Mouse (Mus musculus) thymus, postnatal 10 days (tissue): ENCODE results near the gene Usf3.

Experiments used
- DNase-seq, 2 experiments: peaks; one replicate each; pipeline ENCODE4 v3.0.0; 2021; ENCODE audit warnings: low spot score in 2 of 2

Gene Usf3

DNA sequence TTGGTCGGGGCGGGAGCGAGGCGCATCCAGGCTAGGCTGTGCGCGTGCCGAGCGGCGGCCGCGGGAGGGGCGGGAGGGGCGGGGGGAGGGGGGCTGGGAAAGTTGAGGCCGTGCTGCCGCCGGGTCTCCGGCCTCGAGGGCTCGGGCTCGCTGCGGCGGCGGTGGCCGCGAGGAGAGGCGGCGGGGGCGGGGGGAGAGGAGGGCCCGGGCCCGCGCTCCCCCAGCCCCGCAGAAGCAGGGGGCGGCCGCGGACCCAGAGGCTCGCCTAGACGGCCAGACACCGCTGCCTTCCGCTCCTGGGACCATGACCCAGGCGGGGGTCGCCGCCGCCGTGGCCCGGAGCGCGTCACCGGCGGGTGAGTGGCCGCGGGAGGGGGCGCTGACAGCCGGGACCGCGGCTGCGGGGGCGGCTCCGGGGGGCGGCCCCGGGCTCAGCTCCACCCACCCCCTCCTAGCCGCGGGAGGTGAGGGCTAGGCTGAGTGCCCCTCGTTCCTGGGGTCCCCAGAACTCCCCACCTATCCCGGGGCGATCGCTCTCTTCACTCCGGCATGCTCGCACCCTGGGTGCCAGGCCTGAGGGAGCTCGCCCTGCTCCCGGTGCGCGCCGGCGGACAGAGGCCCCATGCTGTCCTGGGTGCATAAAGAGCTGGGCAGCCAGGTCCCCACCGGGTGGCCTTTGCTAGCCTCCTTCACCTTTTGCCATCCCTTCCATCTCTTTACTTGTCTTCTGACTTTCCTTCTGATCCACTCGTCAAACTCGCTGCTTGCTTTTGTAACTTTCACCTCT, at the start of gene Usf3:
TSS of gene Usf3 (plus strand) at position 92 of the 787 bp plus-strand sequence.
- peak; percentile 63 to 65 for DNase-seq

- DNase-seq: no peak
These were observed 49.3 kb upstream of the Usf3 start for GRCm38 (mm10) chr16:44123786-44124185.

DNA sequence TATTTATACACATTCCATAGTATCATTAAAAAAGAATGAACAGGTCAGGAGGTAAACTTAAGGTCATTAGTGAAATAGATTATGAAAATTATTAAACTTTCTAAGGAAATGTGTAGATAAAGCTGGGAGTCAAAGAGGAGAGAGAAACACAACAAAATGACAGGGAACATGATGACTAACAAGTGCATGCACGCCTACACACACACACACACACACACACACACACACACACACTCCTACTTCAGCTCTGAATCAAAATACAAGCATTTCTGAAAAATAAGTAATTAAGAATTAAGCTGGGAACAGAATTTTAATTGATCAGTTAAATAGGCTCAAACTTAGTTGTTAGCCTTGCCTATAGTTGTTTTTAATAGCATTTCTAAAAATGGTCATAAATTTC, 48.3 kb upstream of the Usf3 start:
- DNase-seq: no peak

GRCm38 (mm10) chr16:44125436-44125835, 47.6 kb upstream of the Usf3 start:
- DNase-seq: no peak

GRCm38 (mm10) chr16:44126437-44126836, 46.6 kb upstream of the Usf3 start:
- no peak for DNase-seq

- DNase-seq: no peak
These were observed 40.7 kb upstream of the Usf3 start for GRCm38 (mm10) chr16:44132300-44132699.

DNA sequence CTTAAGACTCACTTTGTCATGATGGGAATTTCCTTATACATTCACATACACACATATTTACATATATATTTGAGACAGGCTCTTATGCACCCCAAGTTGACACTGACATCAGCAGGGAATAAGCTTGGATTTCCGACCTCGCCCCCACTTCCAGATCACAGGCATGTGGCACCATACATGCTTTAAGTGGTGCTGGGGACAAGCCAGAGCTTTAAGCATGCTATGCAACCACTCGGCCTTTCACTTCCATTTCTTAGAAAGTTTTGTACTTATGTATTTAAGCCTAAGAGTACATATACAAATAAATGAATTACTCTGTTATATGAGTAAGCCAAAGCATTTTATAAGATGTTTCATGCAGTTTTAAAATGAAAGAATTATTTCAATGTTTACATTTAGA, 39.9 kb upstream of the Usf3 start:
- DNase-seq: no peak

- DNase-seq: no peak
These were observed 36.5 kb upstream of the Usf3 start for GRCm38 (mm10) chr16:44136511-44137021.

DNA sequence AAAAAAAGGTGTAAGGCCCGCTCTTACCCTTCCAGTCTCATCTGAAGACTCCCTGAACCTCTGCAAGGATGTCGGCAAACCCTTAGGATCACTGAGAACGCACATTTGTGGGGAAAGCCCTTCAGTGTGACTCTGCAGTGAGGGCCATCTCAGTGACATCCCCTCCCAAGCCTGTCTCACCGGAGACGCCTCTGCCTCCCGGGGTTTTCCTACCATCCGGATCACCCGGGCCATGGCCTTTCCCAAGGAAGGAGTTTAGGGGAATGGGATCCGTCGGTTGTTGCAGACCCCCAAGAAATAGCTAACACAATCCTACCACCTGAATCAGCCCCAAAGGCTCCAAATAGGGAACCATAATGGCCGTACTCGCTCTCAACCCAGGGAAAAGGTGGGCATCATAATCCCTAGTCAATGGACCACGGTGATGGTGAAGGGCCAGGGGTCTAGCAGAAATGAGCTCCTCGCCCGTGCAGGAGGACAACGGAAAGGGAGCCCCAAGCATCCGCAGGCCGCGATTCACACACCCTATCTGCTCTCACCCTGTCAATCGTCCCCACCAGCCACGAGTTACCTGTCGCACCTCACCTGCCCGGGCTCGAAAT, 34.6 kb upstream of the Usf3 start:
- DNase-seq: peak; percentile 7 to 46

GRCm38 (mm10) chr16:44138979-44139535, 34.0 kb upstream of the Usf3 start:
- DNase-seq: peak; percentile 75 to 80

DNA sequence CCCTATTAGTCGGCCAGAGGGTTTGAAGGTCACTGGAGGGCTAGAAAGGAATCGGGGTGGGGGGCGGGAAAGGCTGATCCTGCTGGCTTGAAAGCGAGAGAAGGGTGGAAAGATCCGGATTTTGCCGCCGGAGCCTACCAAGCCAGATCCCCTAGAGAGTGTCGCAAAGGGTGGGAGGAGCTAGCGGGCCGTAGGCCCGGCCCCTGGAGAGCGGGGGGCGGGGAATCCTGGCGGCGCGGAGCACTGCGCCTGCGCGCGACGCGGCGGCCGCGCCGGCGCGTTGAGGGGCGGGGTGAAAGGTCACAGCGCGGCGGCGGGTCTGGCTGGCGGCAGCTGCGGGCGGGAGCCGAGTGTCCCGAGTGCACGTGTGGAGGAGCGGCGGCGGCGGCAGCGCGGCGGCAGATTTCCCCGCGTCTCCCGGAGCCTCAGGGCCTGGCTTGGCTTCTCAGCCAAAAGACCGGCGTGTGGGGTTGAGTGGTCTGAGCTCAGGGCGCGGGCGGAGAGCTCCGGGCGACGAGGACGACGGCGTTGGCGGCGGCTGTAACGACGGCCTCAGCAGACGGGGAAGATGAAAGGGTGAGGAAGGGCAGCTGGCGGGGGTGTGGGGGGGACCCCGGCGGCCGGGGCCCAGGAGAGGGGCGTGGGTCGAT, 33.4 kb upstream of the Usf3 start, which contains the start of the genes Atp6v1a and Naa50:
TSS of gene Atp6v1a (minus strand) at position 170 of the 650 bp plus-strand sequence.
TSS of gene Naa50 (plus strand) at position 295 of the 650 bp plus-strand sequence.
- peak; percentile 82 to 93 for DNase-seq

GRCm38 (mm10) chr16:44140186-44140787, 32.8 kb upstream of the Usf3 start:
- peak; percentile 61 to 65 for DNase-seq

GRCm38 (mm10) chr16:44141483-44141882, 31.6 kb upstream of the Usf3 start:
- no peak for DNase-seq

- DNase-seq: no peak
These were observed 23.9 kb upstream of the Usf3 start for GRCm38 (mm10) chr16:44149002-44149767.

DNA sequence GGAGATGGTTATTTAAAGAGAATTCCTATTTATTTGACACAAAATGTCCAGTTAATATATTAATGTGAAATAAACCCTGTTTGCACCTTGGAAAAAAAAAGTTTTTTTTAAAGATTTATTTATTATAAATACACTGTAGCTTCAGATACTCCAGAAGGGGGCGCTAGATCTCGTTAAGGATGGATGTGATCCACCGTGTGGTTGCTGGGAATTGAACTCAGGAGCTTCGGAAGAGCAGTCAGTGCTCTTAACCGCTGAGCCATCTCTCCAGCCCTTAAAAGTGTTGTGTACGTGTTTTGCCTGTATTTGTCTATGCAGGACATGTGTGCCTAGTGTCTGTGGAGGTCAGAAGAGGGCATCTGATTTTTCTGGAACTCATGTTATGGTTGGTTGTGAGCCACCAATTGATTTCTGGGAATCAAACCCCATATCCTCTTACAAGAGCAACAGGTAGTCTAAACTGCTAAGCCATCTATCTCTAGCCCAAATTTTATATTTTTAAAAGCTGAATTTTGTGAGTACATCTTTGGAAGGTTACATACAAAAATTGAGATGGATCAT, 18.5 kb upstream of the Usf3 start:
- DNase-seq: no peak

GRCm38 (mm10) chr16:44159325-44159724, 13.7 kb upstream of the Usf3 start:
- no peak for DNase-seq

DNA sequence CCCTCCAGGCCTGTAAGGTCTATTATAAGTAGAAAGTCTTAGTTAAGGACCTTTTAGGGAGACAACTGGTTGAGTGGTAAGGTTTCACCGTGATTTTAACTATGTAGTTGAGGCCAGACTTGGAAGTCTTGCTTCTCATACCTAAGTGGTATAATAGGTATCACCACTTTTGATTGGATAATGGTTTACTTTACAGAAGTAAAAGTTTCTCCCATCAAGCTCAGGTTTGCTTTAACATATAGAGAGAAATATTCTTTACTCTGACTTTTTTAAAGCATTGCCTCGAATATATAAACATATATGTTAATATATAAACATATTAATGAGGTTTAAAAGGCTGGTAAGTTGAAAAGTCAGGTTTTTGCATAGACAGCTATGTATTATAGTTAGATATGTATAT, 9.2 kb upstream of the Usf3 start:
- DNase-seq: no peak

DNA sequence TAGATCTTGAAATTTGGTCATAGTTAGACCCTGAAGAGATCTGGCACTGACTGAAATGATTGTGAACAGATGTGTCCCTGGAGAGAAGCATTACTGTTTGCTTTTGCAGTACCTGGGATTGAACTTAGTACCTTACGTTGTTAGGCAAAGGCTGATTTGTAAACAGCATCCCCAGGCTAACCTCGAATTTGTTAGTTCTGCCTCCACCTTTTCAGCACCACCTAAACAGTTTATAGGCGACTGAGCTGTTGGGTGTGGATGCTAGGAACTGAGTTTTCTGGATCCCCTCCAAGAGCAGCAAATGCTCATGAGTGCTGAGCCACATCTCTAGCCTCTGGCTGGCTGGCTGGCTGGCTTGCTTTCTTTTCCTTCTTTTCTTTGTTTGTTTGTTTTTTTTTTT, 7.9 kb upstream of the Usf3 start:
- no peak for DNase-seq

DNA sequence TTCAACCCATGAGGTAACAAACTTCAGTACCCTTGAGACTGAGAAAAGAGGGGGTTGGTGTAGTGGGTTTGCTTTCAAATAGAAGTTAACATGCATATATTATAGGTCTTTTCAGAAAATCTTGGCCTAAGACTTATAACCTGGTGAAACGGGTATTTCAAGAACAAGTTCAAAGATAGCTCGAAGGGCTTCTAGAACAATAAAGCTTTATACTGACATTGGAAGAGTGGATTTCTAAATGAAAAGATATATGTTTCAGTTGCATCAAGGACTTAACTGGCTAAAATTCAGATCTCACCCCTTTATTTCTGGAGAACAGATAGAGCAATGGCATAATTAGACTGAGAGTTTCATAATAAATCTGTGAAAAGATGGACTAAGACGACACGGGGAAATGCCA, 4.1 kb upstream of the Usf3 start:
- DNase-seq: no peak

DNA sequence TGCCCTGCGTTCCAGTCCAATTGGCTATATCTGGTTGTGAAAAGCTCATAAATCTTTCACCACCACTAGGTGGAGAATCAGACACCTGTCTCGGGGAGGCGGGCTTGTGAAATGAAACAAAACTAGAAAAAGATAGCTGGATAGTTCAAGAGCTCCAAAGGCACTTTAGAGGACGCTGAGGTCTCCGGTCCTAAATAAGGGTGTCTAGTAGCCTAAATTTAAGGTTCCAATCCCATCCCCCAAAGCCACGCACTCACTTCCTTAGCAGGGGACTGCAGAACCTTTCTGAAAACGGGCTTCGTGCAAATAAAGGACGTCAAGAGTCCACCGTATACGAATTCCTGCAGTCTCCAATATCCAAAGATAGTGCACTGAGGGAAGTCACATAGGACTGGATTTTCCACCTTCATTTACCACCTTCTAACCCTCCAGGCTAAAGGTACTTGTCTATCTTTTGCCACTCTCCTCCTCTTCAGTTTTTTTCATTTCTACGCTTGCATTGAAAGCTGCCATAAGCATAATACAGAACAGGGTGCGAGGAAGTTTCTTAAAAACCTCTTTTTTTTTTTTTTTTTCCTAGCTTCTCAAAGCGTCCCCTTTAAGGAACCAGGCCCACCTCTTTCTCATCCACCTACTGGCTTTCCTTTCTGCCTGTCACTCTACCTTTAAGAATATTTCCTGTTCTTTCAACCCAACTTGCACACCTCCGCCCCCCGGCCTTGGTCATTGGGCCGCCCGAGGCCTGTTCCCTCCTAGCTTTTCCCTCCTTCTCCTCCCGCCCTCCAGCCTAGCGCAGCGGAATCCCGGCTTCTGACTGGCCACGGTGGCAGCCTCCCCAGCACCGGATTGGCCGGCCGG, 520 bp upstream of the Usf3 start:
- DNase-seq: peak; percentile 96 to 99
